Mouse (Mus musculus) adrenal gland, adult (tissue): ENCODE data around the gene Tgfbr3.
A peak's percentile ranks its signal among the peaks of the same experiment; 100 is the strongest.

Experiments
- DNase-seq, 2 experiments: peaks; one replicate each; pipeline ENCODE4 v3.0.0; 2022 to 2023; ENCODE audit warnings: low spot score in 1 of 2; ENCODE audit not compliant: inconsistent age in 2 of 2

Gene Tgfbr3

GRCm38 (mm10) chr5:107087829-107088808 lies 201.3 kb downstream of the Tgfbr3 start:
- peak; percentile 77 to 94 for DNase-seq

DNA sequence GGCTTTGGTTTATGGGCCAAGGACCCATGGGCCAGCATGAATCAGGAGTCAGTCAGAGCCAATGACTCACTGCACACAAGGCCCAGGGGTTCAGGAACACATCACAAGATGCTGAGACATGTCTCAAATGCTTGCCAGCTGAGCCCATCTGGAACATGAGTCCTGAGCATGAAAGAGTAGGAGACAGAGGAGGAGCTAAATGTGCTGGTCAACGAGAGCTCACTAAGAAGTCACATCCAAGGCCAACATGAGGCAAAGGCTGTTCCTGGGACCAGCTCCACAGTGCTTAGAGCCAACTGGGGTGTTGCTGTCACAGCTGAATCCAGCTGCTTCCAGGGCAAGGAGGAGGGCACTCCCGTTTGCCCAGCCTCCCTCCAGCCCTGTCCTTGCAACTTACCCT lies 202.1 kb downstream of the Tgfbr3 start:
- DNase-seq: peak; percentile 90 to 94

GRCm38 (mm10) chr5:107086166-107086565 lies 203.3 kb downstream of the Tgfbr3 start:
- DNase-seq: peak in 1 of 2 experiments; percentile 46

DNA sequence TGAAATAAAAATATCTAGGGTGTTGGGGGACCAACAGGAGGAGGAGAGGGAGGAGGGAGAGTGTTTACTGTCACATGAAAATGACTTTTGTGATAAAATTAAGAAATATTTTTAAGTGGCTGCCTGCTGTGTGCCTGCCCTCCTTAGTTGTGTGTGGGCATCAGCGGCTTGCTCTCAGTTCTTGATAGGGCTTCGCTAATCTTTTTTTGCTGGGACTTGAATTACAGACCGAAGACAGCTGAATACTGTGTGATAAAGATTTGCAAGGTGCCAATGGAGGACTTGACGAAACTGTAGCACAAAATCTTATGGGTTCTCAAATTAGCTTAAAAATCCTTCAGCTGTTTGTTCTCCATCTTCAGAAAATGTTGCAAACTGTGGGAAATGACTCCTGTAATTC lies 205.0 kb downstream of the Tgfbr3 start:
- DNase-seq: no peak

GRCm38 (mm10) chr5:107082011-107082410 lies 207.4 kb downstream of the Tgfbr3 start:
- DNase-seq: no peak

DNA sequence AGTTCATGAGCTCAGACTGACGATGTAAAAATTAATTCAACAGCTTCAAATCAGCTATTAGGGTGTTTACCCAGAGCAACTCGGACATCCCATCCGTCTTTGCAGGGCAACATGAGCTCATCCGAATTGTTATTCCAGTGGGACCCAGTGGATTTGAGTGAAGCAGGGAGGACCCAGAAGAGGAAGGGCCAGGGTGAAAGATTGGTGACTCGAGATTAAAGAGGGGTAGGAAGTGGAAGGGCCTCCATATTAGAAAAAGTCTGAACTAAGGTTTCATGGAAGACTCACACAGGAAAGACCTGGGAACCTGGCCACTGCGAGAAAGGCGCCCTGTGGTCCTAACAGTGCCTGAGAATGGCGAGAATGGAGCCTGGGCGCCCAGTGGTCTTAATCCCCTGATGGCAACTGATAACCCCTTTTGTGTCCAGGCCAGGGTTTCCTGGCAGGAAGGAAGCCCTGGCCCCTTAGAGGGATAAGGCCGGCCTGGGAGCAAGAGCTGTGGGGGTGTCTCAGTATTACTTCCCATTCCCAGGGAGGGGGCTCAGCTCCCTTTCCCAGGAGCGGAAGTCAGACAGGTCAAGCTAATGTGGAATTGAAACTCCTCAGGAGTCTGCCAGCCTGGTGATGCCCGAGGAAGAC lies 208.3 kb downstream of the Tgfbr3 start:
- no peak for DNase-seq

DNA sequence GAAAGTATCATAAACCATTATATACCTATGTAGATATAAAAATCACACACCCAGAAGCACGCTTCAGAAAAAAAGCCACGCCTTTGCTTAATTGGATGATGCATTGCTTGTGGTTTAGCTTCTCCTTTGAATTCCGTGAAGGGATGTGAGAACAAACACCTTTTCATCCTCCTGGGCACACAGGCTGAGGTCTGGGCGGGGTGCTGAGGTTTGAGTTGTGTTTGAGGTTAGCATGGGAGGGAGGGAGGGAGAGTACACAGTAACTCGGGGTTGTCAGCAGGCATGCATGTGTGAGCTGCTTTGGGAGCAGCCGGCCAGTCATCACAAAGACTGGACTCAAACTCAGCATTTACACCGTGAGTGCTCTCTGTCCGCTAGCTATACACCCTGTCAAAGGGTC lies 209.5 kb downstream of the Tgfbr3 start:
- no peak for DNase-seq

- peak; percentile 83 to 92 for DNase-seq
Observed at GRCm38 (mm10) chr5:107079146-107079638, 210.2 kb downstream of the Tgfbr3 start.

GRCm38 (mm10) chr5:107078361-107078760 lies 211.1 kb downstream of the Tgfbr3 start:
- DNase-seq: no peak

DNA sequence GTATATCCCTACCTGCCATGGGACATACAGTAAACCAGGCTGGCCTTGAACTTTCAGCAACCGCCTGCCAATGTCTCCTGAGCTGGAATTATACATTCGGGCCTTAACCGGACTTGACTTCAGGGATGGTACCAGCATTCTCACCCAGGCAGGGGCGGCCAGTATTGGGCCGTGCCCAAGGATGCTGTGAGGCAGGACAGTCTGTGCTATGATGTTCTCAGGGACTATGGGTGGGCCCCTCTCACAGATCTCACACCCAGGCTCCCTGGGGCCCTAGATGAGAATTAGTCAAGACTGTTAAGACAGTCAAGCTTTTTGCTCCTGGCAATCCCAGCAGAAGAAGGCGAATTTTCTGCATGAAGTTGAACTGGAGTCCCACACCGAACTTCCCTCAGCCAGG lies 211.5 kb downstream of the Tgfbr3 start:
- DNase-seq: no peak

GRCm38 (mm10) chr5:107074980-107075583 lies 214.3 kb downstream of the Tgfbr3 start:
- no peak for DNase-seq

- DNase-seq: no peak
Observed at GRCm38 (mm10) chr5:107074350-107074749, 215.1 kb downstream of the Tgfbr3 start.

- DNase-seq: peak in 1 of 2 experiments; percentile 60
Observed at GRCm38 (mm10) chr5:107073536-107073935, 215.9 kb downstream of the Tgfbr3 start.

DNA sequence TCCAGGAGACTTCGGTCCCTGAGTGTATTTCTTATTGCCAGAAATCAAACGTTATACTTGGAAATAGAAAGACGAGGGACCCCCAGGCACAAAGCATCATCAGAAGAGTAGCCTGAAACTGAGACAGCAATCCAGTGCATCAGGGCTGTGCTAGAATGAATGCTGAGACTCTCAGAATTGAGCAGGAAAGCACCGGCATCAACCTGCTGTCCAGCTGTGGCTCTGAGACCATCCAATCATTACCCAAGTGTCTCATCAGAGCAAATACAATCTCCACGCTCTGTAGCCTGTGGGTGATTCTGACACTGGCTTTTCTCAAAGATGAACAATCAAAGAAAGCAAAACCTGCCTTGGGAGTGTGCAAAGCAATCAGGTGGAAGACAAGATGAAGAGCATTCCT lies 221.3 kb downstream of the Tgfbr3 start:
- DNase-seq: no peak

- no peak for DNase-seq
Observed at GRCm38 (mm10) chr5:107067531-107067930, 221.9 kb downstream of the Tgfbr3 start.

DNA sequence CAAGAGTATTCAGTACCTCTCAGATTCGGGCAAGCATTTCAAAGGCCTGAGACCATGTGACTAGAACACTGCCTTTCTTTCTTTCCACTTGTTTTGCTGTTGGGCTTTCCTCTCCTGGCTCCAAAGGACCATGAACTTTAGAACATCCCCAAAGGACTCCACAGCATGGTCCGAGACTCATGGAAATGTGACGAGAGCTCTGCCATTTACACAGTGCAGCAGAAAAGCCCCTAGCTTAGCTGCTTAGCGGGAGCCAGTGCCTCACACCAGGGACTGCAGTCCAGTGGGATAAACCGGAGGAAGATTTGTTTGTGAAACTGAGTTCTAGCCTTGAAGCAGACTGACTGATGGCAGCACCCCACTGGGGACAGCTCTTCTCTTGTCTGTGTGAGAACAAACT lies 224.5 kb downstream of the Tgfbr3 start:
- peak; percentile 41 to 71 for DNase-seq

DNA sequence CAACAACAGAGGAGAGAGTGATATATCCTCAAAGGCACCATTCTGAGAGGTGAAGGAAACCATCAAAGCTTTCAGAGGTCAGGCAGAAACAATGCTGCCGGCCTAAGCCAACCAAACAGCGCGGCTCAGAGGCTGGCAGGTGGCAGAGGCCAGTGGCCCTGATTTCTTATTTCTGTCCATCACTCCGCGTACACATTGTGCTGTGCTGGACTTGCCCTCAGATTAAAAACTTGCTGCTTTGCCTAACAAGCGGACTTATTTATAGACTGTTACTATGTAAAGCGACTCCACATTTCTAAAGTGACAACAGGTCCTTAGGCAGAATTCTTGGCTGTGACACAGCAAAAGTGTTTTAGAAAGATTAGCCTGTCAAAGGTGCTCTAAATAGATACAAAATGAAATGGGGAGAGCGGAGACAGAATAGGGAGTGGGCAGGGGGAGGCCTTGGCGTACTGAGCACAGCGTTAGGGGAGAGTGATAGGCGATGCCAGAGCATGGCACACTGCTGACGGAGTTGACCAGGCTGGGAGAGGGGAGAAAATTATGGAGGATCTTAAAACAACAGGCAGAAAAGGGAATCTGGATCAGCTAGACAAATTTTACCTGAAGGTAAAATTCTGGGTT lies 227.1 kb downstream of the Tgfbr3 start:
- DNase-seq: no peak

DNA sequence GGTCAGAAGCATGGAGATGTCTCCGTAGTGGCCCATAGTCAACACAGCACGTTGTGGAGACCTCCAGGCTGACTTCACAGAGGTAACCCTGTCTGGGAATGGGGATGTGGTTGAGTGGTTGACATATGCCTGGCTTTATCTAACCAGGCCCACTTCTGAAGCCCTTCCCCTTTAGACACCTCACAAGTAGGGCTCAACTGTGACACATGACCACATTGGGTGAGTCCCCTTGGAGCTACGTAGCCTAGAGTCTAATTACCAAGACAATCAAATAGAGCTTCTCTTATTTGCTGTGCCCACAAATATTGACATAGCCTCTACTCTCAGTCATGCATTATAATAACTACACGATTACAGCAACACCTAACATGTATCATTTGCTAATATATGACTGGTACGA lies 229.9 kb downstream of the Tgfbr3 start:
- no peak for DNase-seq

GRCm38 (mm10) chr5:107058642-107059041 lies 230.8 kb downstream of the Tgfbr3 start:
- no peak for DNase-seq
